Mouse (Mus musculus) frontal cortex, postnatal 36 days (tissue): Measurements from ENCODE around the gene Mtfr1l.

Source experiments
- DNase-seq, 2 experiments: peaks; one replicate each; pipeline ENCODE4 v3.0.0; 2022; ENCODE audit warnings: low spot score in 2 of 2

The Mtfr1l gene

DNA sequence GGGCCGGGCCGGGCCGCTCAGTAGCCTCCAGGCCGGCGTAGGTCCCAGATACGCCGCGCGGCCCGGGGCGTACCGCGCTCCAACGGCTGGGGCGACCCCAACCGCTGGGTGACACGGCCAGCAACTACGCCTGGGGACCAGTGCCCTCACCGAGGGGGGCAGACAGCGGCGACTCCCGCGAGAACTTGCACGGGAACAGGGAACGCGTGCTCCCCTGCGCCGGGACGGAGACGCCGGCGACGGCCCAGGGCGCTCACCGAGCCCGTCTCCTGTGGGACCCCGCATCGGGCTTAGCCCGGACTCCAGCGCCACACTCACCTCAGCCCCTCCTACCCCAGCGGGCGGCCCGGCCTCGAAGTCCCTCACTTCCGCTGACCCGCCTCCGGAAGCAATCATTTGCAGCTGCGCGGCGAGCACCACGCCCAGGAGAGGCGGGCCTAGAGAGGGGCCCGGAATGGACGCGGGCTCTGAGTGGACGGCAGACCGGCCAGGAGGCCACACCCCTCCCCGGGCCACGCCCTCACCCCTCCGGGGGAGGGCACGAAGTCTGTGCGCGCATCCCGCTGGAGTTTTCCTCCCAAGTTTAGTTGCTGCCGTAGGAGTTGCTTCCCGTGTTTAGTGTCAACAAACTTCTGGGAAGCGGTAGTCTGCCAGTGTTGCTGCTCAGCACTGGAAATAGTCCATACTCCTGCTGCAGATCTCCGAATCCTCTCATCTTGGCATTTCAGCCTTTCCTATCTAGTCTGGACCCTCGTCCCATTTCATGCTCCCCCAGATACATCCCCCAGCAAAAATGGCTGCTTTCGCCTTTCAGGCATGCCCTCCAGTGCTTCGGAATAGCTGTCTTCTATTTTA is at the start of gene Mtfr1l:
Mtfr1l (minus strand) TSS at position 456 of the 855 bp plus-strand sequence.
- peak; percentile 96 to 97 for DNase-seq

DNA sequence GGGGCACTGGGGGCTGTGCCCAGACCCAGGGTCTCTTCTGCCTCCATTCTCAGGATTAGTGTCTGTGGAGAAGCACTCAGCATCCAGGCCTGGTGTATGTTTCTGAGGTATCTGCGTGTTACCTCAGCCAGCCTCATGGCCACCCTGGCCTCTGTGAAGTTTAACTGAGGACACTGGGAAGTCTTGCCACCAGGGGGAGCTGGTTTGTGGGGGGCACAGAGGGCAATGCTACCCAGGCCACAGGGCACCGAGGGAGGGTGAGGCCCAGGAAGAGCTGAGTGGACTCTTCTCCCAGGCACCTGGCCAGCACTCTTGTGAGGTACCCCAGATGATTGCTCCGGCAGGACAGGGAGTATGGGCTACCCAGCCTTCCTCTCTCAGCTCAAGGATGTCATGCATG is 48.3 kb upstream of the Mtfr1l start:
- DNase-seq: no peak

DNA sequence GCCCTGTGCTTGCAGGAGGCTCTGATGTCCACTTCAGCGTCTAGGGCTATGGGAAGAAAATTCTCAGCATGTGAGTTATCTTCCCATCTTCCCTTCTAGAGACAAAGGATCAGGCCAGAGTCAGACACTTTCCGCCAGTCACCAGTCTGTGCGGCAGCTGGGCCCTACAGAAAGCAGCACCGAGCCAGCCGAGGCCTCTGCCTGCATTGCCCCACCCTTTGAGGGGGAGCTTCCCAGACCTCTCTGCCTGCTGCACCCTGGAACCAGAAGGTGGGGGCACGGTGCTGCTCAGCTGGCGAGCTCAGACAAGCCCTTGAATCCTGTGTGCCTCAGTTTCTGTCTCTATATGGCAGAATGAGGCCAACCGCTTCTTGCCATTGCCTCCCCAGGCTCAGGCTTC is 46.2 kb upstream of the Mtfr1l start:
- DNase-seq: no peak

DNA sequence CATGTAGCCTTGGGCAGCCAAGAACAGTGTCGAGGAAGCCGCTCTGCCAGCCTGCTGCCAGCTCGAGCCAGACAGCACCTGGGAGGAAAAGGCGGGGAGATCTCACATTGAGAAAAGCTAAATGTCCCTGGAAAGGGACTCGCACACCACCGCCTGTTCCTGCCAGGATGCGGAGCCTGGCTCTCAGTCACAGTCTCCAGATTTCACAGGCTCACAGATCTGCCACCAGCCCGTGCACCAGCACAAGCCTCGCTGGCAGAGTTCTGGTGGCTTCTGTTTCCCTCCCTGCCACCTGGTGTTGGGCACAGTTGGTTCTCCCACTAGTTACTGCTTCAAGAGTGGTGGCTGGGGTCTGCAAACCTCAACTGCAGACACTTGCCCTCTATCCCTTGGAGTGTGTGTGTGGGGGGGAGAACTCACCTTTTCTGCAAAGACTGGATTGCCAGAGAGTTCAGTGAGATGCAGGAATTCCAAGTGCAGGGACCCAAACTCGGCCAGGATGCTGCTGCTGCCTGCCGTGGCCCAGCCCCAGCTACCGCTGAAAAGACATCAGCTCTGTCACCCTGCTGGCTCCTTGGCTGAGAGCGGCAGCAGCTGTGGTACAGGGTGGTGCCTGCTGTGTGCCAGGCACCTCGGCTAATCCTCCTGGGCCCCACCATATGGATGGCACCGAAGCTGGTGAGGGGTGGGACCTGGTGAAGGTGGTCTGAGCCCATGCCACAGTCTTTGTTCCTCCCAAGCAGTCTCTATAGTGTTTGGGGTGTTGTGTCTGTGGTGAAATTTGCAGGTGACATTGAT is 45.4 kb upstream of the Mtfr1l start:
- peak; percentile 70 to 83 for DNase-seq

DNA sequence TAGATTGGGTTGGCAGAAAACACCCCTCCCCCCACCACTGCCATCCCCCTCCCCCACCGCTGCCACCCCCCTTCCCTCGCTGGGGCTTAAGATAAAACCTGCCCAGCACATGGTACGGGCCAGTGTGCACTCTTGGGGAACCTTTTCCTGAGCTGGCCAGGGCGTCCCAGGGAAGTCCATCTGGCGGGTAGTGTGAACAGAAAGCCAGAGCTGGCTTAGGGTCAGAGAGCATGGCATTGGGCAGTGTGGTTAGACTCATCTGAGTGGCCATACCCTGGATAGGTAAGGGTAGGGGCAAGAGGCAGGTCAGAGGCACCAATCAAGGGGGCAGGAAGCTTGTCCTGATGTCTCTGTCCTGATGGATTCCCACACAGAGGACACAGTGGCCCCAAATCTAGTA is 44.4 kb upstream of the Mtfr1l start:
- no peak for DNase-seq

GRCm38 (mm10) chr4:134579212-134579611 is 44.0 kb upstream of the Mtfr1l start:
- no peak for DNase-seq

DNA sequence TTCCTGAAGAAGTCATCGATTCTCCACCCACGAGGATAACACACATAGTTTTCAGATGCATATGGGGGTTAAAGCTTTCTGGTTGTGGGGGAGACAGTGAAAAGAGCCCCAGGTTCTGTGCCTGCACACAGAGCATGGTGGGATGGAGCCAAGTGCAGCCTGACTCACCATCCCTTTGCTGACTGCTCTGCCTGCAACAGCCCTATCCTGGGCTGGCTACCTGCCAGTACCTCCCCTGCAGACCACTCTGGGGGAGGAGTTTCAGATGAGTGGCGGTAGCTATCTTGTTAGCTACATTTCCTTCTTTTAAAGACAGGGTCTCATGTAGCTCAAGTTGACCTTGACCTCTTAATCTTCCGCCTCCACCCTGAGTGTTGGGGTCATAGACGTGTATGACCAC is 43.2 kb upstream of the Mtfr1l start:
- no peak for DNase-seq

DNA sequence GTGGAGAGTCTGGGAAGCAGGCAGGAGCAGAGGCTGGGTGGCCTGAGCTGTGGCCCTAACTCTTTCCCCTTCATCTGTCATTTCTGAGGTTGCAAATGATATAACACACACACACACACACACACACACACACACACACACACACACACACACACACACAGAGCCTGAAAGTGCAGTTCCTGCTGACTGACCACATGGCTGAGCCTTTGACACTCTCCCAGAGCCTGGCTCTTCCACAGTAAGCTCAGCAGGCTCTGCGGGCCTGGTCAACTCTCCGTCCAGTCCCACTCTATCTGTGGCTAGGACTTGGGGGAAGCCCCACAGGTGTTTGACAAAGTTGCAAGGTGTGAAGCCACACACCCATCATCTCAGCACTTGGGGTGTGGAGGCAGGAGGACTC is 42.1 kb upstream of the Mtfr1l start:
- no peak for DNase-seq

- no peak for DNase-seq
Measured at GRCm38 (mm10) chr4:134575486-134575885, 40.3 kb upstream of the Mtfr1l start.

DNA sequence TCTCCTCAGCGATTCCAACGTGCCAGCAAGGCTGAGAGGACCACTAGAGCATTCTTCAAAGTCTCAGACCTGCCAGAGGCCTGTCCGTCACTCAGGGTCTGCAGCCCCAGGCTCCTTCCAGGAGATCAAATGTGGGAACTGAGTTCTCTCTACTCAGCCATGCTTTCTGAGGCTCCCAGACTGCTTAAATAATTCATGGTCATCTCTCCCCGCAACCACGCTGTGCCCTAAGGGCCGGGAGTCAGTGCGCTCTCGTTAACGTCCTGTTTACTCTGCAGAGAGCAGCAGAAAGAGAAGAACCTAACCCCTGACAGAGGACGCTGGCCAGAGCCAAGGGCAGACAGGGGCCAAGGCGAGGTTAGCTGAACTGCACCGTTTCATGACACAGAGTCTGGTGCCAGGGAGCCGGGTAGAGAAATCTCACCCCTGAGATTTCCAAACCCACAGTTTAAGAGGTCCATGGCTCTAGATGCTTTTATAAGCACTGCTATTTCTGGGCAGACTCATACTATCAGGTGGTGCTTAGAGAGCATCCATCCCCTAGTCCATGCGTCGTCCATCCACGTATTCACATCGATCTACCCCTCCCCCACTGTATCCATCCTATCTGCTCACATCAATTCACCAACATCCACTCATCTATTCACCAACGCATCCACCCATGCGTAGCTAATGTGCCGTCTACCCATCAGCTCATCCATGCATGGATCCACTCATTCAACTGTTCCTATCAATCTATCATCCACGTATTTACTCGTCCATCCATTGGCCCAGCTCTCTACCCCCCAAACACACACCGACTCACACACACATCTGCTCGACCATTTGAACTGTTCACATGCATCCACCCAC is 37.5 kb upstream of the Mtfr1l start:
- DNase-seq: no peak

DNA sequence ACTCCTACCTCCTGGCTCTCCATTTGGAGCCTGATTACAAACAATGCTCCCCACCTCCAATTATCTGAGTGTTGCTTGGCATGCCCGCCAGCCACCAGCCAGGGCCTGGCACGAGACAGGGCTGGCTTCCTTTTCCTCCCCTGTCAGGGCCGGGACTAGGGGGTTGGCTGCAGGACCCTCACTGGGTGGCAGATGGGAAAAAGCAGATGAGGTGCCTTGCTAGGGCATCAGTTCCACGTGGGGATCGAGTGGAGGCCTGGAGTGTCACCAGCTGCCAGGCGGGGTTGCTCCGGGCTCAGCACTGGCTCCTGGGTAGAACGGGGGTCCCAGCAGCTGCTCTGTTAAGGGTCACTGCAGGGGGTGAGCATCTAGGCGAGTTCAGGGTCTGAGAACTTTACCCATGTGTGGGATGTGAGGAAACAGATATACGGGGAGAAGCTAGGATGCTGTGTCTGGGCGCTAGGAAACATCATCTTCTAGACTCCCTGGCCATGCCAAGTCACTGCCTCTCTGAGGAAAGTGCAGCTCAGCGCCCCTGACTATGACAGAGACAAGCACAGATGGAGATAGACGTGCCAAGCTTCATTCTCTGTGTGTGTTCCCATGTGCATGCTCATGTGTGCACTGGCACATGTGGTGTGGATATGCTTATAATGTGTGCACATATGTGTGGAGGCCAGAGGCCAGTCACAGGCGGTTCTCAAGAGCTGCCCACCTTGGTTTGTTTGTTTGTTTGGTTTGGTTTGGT is 35.7 kb upstream of the Mtfr1l start:
- no peak for DNase-seq

- DNase-seq: no peak
Measured at GRCm38 (mm10) chr4:134569831-134570230, 34.6 kb upstream of the Mtfr1l start.

- DNase-seq: no peak
Measured at GRCm38 (mm10) chr4:134569205-134569604, 34.0 kb upstream of the Mtfr1l start.

DNA sequence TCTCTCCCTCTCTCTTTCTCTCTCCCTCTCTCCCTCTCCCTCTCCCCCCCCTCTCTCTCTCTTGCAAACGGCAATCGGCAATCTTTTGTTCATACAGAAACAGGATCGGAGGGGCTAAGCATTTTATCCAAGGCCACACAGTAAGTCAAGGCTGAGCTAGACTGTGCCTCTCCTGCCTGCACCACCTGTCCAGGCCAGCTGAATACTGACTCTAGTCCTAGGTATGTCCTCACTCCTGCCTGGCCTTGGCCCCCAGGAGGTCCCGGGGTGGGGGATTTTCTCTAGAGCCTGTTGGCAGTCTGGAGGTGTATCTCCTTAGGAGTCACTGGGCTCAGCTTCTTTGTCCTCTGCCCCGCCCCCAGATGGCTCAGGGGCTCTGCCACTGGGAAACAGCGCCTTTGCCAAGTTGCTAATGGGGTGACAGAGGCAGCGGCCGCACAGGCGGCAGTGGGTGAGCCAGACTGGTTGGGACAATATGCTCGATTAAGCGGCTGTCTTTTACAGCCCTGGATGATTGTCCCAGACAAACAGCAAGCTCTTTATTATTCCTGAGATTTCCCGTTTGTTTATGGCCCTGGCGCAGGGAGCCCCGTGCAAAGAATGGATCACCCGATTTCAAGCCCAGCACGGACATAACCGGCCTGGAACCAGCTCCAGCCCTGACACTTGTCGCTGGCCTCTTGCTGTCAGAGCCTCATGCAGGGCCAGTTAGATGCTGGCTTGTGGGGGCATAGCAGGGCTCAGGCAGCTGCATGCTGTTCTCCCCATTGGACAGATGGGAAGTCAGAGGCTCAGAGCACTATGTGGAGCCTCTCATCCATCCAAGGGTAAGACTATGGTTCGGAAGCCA is 32.4 kb upstream of the Mtfr1l start:
- peak in 1 of 2 experiments; percentile 30 for DNase-seq

- no peak for DNase-seq
Measured at GRCm38 (mm10) chr4:134564093-134564492, 28.9 kb upstream of the Mtfr1l start.

DNA sequence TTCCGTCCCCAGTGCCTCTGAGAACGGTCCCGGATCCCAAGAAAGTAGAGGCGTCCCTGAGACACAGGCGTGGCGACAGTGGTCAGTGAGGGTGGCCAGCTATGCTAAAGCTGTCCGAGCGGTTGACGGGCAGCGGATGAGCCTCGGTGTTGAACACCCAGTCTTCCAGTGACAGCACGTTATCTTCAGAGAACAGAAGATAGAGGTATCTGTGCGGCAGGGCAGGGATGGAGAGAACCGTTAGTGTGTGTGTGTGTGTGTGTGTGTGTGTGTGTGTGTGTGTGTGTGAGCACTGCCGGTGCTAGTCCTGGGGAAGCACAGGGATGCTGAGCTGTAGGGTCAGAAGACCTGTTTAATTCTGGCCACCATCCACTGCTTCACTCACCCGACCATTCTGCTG is 28.4 kb upstream of the Mtfr1l start:
- no peak for DNase-seq

DNA sequence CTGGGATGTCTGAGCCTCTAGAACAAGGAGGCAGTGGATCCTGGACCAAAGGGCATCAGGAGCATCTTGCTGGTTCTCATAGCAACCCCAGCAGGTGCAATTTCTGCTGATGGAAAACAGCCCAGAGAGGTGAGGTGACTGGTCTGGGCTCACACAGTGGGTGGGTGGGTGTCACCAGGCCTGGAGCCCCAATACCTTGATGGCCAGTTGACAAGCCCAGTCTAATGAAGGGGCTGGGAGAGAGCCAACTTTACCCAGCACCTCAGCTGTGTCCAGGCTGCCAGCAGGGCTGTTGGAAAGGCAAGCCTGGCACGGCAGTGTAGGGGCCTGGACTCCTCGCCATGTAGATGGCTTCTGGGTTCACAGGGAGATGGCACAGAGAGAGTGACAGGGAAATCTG is 26.8 kb upstream of the Mtfr1l start:
- DNase-seq: no peak

DNA sequence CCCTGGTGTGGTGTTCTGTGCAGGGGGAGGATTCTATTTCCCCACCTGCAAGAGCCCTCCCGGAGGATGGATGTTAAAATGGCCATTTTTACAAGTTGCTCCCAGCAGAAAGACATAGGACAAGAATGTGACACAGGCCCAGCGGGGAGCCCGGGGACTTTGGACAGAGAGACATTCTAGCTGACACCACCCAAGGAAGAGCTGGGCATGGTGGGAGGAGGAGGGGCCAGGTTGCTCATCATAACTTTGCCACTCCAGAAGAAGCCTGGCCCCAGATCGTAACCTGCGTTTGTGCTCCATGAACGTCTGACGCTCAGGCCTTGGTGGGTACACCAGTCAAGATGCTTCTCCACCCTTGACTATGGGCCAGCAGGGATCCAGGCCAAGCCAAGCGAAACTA is 25.5 kb upstream of the Mtfr1l start:
- no peak for DNase-seq

DNA sequence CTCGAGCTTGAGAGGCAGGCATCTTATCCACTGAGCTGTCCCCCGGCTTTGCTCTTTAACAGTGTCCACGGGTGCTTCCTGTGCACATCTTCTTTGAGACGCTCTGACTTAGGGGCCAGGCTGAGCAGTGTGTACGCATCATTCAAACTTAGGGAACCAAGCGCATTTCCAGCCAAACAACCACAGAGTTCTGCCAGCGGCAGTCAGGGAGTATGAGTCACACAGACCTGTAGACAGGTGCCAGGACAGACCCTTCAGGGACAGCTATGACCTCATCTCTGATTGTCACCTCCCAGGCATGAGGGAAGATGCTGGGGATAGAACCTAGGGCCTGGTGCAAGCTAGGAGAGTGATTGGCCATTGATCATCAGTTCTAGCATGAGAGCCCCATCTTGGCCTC is 24.0 kb upstream of the Mtfr1l start:
- no peak for DNase-seq

DNA sequence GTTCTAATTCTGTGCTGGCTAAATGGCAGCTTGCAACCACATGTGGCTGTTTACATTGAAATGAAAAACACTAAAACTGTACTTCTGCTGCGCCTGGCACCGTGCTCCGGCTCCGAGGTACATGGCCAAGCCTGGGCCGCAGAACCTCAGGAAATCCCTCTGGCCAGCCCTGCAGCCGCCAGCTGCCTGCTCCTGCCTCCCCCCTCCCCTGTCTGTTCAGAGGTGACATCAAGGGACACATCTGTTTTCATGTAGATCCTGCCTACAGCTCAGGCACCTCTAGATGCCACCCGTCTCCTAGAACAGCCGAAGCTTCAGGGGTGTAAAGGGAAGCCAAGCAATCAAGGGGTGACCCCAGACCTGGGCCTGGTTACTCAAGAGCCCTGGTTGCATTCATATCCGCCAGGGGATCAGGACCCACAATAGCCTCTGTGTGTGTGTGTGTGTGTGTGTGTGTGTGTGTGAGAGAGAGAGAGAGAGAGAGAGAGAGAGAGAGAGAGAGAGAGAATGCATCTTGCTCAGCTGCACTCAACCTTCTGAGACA is 23.5 kb upstream of the Mtfr1l start:
- DNase-seq: no peak
